Comparison of ENCODE assay signal across 18 mouse cellular contexts in the genomic region with DNA sequence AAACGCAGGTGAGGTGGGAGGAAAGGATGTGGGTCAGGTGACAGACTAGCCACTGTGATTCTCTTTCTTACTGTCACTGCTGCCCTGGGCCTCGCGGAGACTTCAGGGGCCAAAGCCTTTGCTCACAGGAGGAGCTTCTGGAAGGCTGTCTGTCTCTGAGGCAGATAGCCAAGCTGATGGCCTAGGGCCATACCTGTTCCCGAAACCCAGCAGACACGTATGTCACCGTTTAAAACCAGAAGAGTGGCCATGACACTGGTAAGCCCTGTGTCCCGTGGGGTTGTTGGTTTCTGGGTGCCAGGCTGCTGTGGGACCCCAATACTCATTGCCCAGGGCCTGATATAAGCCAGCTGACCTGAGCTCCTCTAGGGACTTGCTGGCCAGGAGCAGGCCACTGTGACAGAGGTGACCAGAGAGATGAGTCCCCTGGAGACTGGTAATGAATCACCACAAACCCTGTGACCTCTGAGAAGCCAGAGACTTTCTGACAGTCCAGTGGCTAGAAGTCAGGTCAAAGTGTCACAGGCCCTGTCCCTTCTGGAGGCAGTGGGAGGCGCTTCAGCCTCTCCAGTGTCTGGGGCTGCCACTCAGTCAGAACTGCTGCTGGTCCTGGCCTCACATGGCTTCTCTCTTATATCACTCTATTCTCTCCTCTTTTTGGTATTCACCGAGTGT.
DNase-seq lines count a peak whose midpoint lies in the region; ATAC-seq lines count a peak whose summit lies in the region.
"Had no signal": no experiment of that assay in that cellular context is flagged by ENCODE, and none has a peak within 500 bp of the region (broad histone marks: within the 10 kb centered on the region; RNA-seq: fewer than 3 reads in every experiment).

No protein-coding gene starts in this region.

- no peaks in the 10 kb centered on the region for H3K27me3 ChIP-seq in megakaryocyte, embryonic 14.5 days (replicated peaks)
- H3K27me3 ChIP-seq: heart, embryonic 15.5 days; neural tube, embryonic 12.5 days; Patski had no signal

- H3K4me1 ChIP-seq in megakaryocyte, embryonic 14.5 days = peaks cover 96% of the 10 kb centered on the region

- H3K36me3 ChIP-seq in megakaryocyte, embryonic 14.5 days (replicated peaks; ENCODE audit: low read length) = peaks cover 11% of the 10 kb centered on the region
- H3K36me3 ChIP-seq: embryonic facial prominence, embryonic 15.5 days; heart, embryonic 15.5 days; neural tube, embryonic 12.5 days had no signal

- peak overlapping the region; percentile 82 for H3K4me3 ChIP-seq in megakaryocyte, embryonic 14.5 days (replicated peaks)
- H3K4me3 ChIP-seq: embryonic facial prominence, embryonic 15.5 days; heart, embryonic 15.5 days; neural tube, embryonic 12.5 days had no signal

- peak; percentile 61 to 66 for DNase-seq in cerebellum, postnatal 25 days
- no peak for DNase-seq in cerebellum, adult 8-10 months
- DNase-seq in kidney, adult 11 months = peak; percentile 43
- DNase-seq in kidney, adult 8-10 months = no peak
- peak; percentile 82 for DNase-seq in yolk sac, embryonic 10.5 days (ENCODE audit: low spot score)
- DNase-seq: adrenal gland, postnatal 25 days; B cell, adult 2 months; gastrocnemius, postnatal 36 days; lung, postnatal 10 days had no signal

- no peaks in the 10 kb centered on the region for H3K9me3 ChIP-seq in megakaryocyte, embryonic 14.5 days
- H3K9me3 ChIP-seq: embryonic facial prominence, embryonic 15.5 days; heart, embryonic 15.5 days; neural tube, embryonic 12.5 days had no signal

- ATAC-seq in megakaryocyte, adult 5-6 weeks (ENCODE audit: poor library complexity, severe bottlenecking) = no peak
- ATAC-seq in megakaryocyte progenitor cell, adult 5-6 weeks (replicated peaks; ENCODE audit: poor library complexity) = no peak
- ATAC-seq: activated CD4-positive, CD25-positive, alpha-beta regulatory T cell, adult 4 months; inflammation-experienced regulatory T-cells, adult 6 months; Patski had no signal

Comparison
In these comparisons a context has a peak if more than half of its experiments do, and no peak if none do; other contexts are left out.
1. DNase-seq: peak in cerebellum, postnatal 25 days (2 of 2), kidney, adult 11 months (single experiment) and yolk sac, embryonic 10.5 days (single experiment); none in cerebellum, adult 8-10 months (single experiment) and kidney, adult 8-10 months (0 of 2).